Mouse (Mus musculus) cerebellum, adult (tissue): ENCODE measurements around the gene Ccdc40.
A peak's percentile ranks its signal among the peaks of the same experiment; 100 is the strongest.
"Not testable (repeated sequence)": the region's sequence is repeated elsewhere in the genome, so short reads cannot be mapped to it uniquely, and the experiment has no call there.

ENCODE experiments used
- ATAC-seq: cut with Nextera tagmentation; 2 replicates; pipeline ENCODE4 v1.9.2; 2017; ENCODE audit warnings: mild to moderate bottlenecking, moderate library complexity, mixed read lengths; ENCODE audit not compliant: insufficient number of reproducible peaks, low FRiP score, low TSS enrichment

Ccdc40 gene

GRCm38 (mm10) chr11:119273186-119273930 lies 45.0 kb downstream of the Ccdc40 start:
- ATAC-seq = no peak

GRCm38 (mm10) chr11:119281030-119281429 lies 52.7 kb downstream of the Ccdc40 start:
- ATAC-seq = no peak

- ATAC-seq = no peak
Measured at GRCm38 (mm10) chr11:119285791-119286527, 57.6 kb downstream of the Ccdc40 start.

GRCm38 (mm10) chr11:119287207-119287992 lies 59.0 kb downstream of the Ccdc40 start:
- no peak for ATAC-seq

- not testable (repeated sequence) for ATAC-seq
Measured at GRCm38 (mm10) chr11:119292861-119293260, 64.5 kb downstream of the Ccdc40 start.

DNA sequence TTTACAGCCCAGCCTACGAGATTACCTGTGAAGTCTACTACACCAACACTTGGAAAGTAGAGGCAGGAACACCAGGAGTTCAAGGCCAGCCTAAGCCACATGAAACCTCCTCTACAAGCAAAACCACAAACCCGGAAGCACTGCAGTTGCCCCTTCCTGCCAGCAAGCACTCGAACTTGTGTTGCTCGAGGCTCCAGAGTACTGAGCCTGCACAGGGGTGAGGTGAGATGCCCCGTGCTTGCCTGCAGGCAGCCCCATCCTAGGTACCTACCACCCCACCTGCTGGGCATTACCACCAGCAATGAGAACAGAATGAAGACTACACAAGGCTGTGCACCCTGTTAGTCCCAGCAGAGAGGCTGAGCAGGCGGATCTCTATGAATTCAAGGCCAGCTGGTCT lies 69.6 kb downstream of the Ccdc40 start:
- ATAC-seq = no peak

- no peak for ATAC-seq
Measured at GRCm38 (mm10) chr11:119298917-119299316, 70.5 kb downstream of the Ccdc40 start.

- peak; percentile 95 for ATAC-seq
Measured at GRCm38 (mm10) chr11:119299391-119300245, 71.2 kb downstream of the Ccdc40 start, which contains the start of gene Eif4a3. Gene Eif4a3 (minus strand): TSS chr11:119300089.

DNA sequence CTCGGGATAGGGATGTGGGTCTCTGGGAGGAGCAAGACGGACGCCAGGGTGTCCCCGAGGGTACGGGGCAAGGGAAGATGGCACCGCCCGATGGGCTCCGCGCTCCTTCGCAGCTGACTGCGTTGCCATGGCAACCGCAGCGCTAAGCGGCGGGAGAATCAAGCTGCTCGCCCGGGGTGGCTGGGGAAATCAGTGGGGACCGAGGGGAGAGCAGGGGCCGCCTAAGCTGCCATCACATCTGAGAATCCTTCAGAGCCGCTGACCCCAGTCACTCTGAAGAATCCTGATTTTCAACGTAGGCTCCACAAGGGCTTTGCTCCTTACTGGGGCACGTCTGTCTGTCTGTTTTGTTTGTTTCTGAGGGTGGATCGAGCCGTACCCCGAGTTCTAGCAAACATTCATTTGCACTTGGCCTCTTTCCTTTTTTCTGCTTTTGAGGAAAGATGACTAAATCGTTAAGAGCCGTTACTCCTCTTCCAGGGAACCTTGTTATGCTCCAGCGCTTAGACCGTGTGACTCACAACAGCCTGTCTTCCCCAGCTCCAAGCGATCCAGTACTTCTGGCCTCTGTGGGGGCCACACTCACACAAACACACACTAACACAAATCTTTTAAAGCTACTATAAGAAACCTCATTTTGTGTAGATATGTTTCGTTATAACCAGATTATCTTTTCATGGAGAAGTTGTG lies 72.0 kb downstream of the Ccdc40 start:
- ATAC-seq = no peak

DNA sequence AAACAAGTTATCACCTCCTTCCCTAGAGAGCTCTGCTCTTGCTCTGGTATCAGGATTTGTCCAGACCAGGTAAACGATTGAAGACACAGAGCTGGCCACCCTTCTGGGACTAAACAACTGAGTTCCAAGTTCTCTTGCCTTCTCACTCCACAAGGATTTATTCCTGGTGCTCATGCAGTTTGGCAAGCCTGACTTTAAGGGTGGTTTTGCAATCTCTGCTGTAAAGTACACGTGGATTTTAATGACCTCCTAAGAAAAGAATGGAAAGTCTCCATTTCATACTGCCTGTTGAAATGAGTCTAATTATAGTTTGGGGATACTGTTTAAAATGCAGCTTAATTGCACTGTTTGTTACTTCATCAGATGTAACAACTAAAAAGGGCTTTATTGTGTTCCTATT lies 72.6 kb downstream of the Ccdc40 start:
- ATAC-seq = no peak

- ATAC-seq = no peak
Measured at GRCm38 (mm10) chr11:119304904-119305712, 76.7 kb downstream of the Ccdc40 start.

DNA sequence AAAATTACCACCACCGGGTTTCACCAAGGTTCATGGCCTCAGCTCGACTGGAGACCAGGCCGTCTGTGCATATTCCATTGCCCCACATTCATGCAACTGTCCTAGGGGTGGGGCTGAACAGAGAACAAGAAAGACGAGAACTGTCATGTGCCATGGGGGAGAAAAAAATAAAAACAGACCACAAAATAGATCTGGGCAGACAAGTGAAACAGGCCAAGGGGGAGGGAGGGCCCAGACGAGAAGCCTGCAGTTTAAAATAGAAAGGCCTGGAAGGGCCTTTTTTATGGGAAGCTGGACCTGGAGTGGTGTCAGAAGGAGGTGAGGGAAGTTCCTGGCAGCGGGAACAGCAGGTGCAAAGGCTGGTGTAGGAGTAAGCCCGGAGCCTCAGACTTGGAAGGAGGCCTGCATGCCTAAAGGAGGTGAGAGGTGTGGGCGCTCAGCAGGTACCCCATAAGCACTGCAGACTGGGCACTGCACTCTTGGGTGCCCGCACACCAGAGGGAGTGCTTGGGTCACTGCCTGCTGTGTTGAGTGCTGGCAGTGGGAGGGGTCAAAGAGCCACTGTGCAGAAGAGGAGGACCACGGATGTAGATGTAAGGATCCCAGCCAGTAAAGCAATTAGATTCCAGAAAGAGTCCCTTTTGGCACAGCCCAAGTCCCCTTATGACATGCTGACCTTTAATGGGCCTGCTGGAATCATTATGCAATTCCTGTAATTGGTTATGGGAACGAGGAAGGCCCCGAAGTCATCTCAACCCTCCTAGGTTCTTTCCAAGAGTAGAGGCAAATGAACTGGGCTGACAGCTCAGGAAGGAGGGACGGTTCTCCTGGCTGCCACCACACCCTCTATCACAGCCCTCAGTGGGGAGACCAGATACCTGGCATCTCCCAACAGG lies 78.6 kb downstream of the Ccdc40 start:
- ATAC-seq = no peak

DNA sequence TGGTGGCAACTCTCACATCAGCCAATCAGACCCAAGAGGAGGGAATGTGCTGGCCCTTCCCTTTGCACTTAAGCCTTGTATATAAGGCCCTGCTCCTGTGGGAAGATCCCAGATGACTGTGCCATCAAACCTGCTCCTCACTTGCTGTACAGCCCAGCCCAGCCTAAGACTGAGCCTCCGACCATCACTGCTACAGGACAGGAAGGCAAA lies 79.2 kb downstream of the Ccdc40 start, which contains the start of gene Card14:
Gene Card14 (plus strand): TSS at position 111 of the 210 bp plus-strand sequence.
- ATAC-seq = no peak

DNA sequence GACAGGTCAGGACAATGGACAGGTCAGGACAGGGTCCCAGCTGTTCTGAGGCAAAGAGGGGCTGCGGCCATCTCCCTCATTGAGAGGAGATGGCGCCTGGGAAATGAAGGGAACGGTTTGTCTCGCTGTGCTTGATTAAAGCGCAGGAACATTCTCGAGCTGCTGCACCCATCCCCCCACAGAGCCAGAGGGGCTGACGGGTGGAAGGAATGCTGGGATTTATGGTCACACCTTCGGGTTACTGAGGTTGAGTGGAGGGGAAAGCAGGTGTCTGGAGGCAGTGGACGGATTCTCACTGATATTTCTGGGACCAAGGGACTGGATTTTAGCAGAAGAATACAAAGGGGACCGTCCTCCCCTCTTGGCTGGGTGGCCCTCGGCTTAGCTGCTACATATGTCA lies 79.5 kb downstream of the Ccdc40 start:
- no peak for ATAC-seq

- ATAC-seq = no peak
Measured at GRCm38 (mm10) chr11:119310621-119311020, 82.2 kb downstream of the Ccdc40 start.

- ATAC-seq = no peak
Measured at GRCm38 (mm10) chr11:119314252-119314936, 86.0 kb downstream of the Ccdc40 start.
